ENCODE assay signal across 15 mouse cellular contexts in genomic region chr14:16547492-16548199, GRCm38 (mm10).
DNase-seq lines count a peak whose midpoint lies in the region; ATAC-seq and TF ChIP-seq lines count a peak whose summit lies in the region.
"Had no signal": no experiment of that assay in that cellular context is flagged by ENCODE, and none has a peak within 500 bp of the region (broad histone marks: within the 10 kb centered on the region; RNA-seq: fewer than 3 reads in every experiment).

No protein-coding gene starts in this region.

- peak overlapping the region; percentile 33 for H3K27ac ChIP-seq in heart, embryonic 13.5 days (replicated peaks)
- peak overlapping the region; percentile 79 for H3K27ac ChIP-seq in heart, embryonic 16.5 days (ENCODE audit: low read length)
- no peak overlapping the region for H3K27ac ChIP-seq in forebrain, embryonic 15.5 days (replicated peaks)
- H3K27ac ChIP-seq in left cerebral cortex, adult 2 months, result no peak overlapping the region
- H3K27ac ChIP-seq: embryonic facial prominence, embryonic 12.5 days; forebrain, embryonic 12.5 days; hindbrain, embryonic 10.5 days; liver, embryonic 14.5 days; midbrain, embryonic 15.5 days; neural tube, embryonic 15.5 days had no signal

- intact Hi-C loops in heart, postnatal 36 days (cut with DNase I), result no loop called here
- intact Hi-C loops in left cerebral cortex, adult 2 months (cut with DNase I), result no loop called here

- TF ChIP-seq CTCF in left cerebral cortex, adult 2 months (IDR thresholded peaks at IDR 0.05), result no peak

- H3K9ac ChIP-seq in heart, embryonic 13.5 days, result no peak overlapping the region
- H3K9ac ChIP-seq in heart, embryonic 16.5 days (ENCODE audit: low read length), result no peak overlapping the region
- no peak overlapping the region for H3K9ac ChIP-seq in forebrain, embryonic 15.5 days (replicated peaks)
- H3K9ac ChIP-seq: embryonic facial prominence, embryonic 12.5 days; forebrain, embryonic 12.5 days; liver, embryonic 14.5 days; midbrain, embryonic 15.5 days; neural tube, embryonic 15.5 days had no signal

- H3K27me3 ChIP-seq in heart, embryonic 13.5 days (replicated peaks), result no peaks in the 10 kb centered on the region
- no peaks in the 10 kb centered on the region for H3K27me3 ChIP-seq in heart, embryonic 16.5 days (ENCODE audit: control insufficient read depth, insufficient read depth, low read length)
- H3K27me3 ChIP-seq in forebrain, embryonic 15.5 days, result no peaks in the 10 kb centered on the region
- H3K27me3 ChIP-seq: embryonic facial prominence, embryonic 12.5 days; forebrain, embryonic 12.5 days; midbrain, embryonic 15.5 days; neural tube, embryonic 15.5 days had no signal

- peaks cover 37% of the 10 kb centered on the region for H3K36me3 ChIP-seq in heart, embryonic 13.5 days
- no peaks in the 10 kb centered on the region for H3K36me3 ChIP-seq in heart, embryonic 16.5 days (ENCODE audit: control insufficient read depth, insufficient read depth)
- H3K36me3 ChIP-seq in forebrain, embryonic 15.5 days, result no peaks in the 10 kb centered on the region
- H3K36me3 ChIP-seq: forebrain, embryonic 12.5 days; hindbrain, embryonic 10.5 days; midbrain, embryonic 15.5 days; neural tube, embryonic 15.5 days had no signal

- no peak for ATAC-seq in heart, embryonic 13.5 days (ENCODE audit: extremely low read depth, insufficient number of reproducible peaks, low FRiP score, low TSS enrichment)
- ATAC-seq in heart, embryonic 16.5 days (replicated peaks; ENCODE audit: extremely low read depth, insufficient read depth, low FRiP score), result 0 out of 2 replicates have a peak, but pooled peaks have one; percentile 7
- ATAC-seq in forebrain, embryonic 15.5 days (replicated peaks), result no peak
- ATAC-seq: midbrain, embryonic 15.5 days had no signal

- no peak overlapping the region for H3K4me2 ChIP-seq in heart, embryonic 13.5 days
- no peak overlapping the region for H3K4me2 ChIP-seq in heart, embryonic 16.5 days (ENCODE audit: low read depth, low read length)
- no peak overlapping the region for H3K4me2 ChIP-seq in forebrain, embryonic 15.5 days (replicated peaks)
- H3K4me2 ChIP-seq: embryonic facial prominence, embryonic 12.5 days; forebrain, embryonic 12.5 days; midbrain, embryonic 15.5 days; neural tube, embryonic 15.5 days had no signal

- no peak overlapping the region for H3K4me3 ChIP-seq in heart, embryonic 13.5 days
- H3K4me3 ChIP-seq in heart, embryonic 16.5 days (ENCODE audit: low read length), result no peak overlapping the region
- no peak overlapping the region for H3K4me3 ChIP-seq in forebrain, embryonic 15.5 days
- H3K4me3 ChIP-seq in left cerebral cortex, adult 2 months, result no peak overlapping the region
- H3K4me3 ChIP-seq: embryonic facial prominence, embryonic 12.5 days; forebrain, embryonic 12.5 days; hindbrain, embryonic 10.5 days; midbrain, embryonic 15.5 days; neural tube, embryonic 15.5 days had no signal

- no peak for DNase-seq in heart, postnatal 36 days
- peak; percentile 30 for DNase-seq in adipocyte (ENCODE audit: low spot score)
- DNase-seq in cerebellum, adult 11-12 months, result peak; percentile 42
- DNase-seq in left cerebral cortex, adult 2 months (ENCODE audit: extremely low spot score in 1 of 2, low spot score in 2 of 2), result no peak
- DNase-seq: kidney, adult 18-20 months; right cerebral cortex, postnatal 25 days had no signal

- no peaks in the 10 kb centered on the region for H3K9me3 ChIP-seq in heart, embryonic 13.5 days
- H3K9me3 ChIP-seq in heart, embryonic 16.5 days (replicated peaks; ENCODE audit: control insufficient read depth, low read length), result no peaks in the 10 kb centered on the region
- H3K9me3 ChIP-seq in forebrain, embryonic 15.5 days, result no peaks in the 10 kb centered on the region
- H3K9me3 ChIP-seq: embryonic facial prominence, embryonic 12.5 days; forebrain, embryonic 12.5 days; hindbrain, embryonic 10.5 days; midbrain, embryonic 15.5 days; neural tube, embryonic 15.5 days had no signal

- WGBS in heart, embryonic 13.5 days, result 60% methylated on average over 6 of the region's 6 CpGs
- whole genome bisulfite sequencing in heart, embryonic 16.5 days, result 47% methylated on average over 6 of the region's 6 CpGs
- 79% methylated on average over 6 of the region's 6 CpGs for WGBS in forebrain, embryonic 15.5 days

- H3K4me1 ChIP-seq in heart, embryonic 13.5 days, result peaks cover 51% of the 10 kb centered on the region
- H3K4me1 ChIP-seq in heart, embryonic 16.5 days (ENCODE audit: control insufficient read depth, insufficient read depth, low read length), result peaks cover 28% of the 10 kb centered on the region
- H3K4me1 ChIP-seq in forebrain, embryonic 15.5 days, result no peaks in the 10 kb centered on the region
- H3K4me1 ChIP-seq: forebrain, embryonic 12.5 days; midbrain, embryonic 15.5 days; neural tube, embryonic 15.5 days had no signal

Comparison
In these comparisons a context has a peak if more than half of its experiments do, and no peak if none do; other contexts are left out.
1. H3K27ac ChIP-seq: peak in heart, embryonic 13.5 days (single experiment) and heart, embryonic 16.5 days (single experiment); none in forebrain, embryonic 15.5 days (single experiment) and left cerebral cortex, adult 2 months (single experiment).
2. DNase-seq: peak in adipocyte (single experiment) and cerebellum, adult 11-12 months (single experiment); none in heart, postnatal 36 days (0 of 2) and left cerebral cortex, adult 2 months (0 of 2).